Mouse (Mus musculus) layer of hippocampus, postnatal 10 days (tissue): ENCODE data around the gene Slpi. TPM values are rescaled to one million over a fixed set of nuclear protein-coding genes. Genes with fewer than 3 reads are reported as not detected.
A peak's percentile ranks its signal among the peaks of the same experiment; 100 is the strongest.

Experiments used
- DNase-seq, 2 experiments: peaks; one replicate each; pipeline ENCODE4 v3.0.0; 2021; ENCODE audit warnings: low spot score in 2 of 2
- long read RNA-seq: library from polyadenylated mRNA; stranded (forward); transcript quantifications from one replicate; pipeline ENCODE4 v2.0.0, GENCODE M21; 2023
- total RNA-seq, 2 experiments: library from RNA; stranded (reverse); gene quantifications; 2 replicates each; pipeline ENCODE4 v1.2.3; 2021

The Slpi gene
- total RNA-seq: 1 to 10 TPM; 1.0 to 1.4 TPM
- long read RNA-seq: 0 reads

GRCm38 (mm10) chr2:164389020-164389419 lies at the start of gene Slpi:
TSS of gene Slpi (minus strand) at chr2:164389095.
- DNase-seq: peak; percentile 53 to 65

GRCm38 (mm10) chr2:164438257-164438656 lies 49.4 kb upstream of the Slpi start:
- DNase-seq: no peak

- DNase-seq: no peak
Observed at GRCm38 (mm10) chr2:164437710-164438109, 48.8 kb upstream of the Slpi start.

- no peak for DNase-seq
Observed at GRCm38 (mm10) chr2:164436961-164437360, 48.1 kb upstream of the Slpi start.

GRCm38 (mm10) chr2:164436215-164436913 lies 47.5 kb upstream of the Slpi start:
- peak; percentile 53 to 65 for DNase-seq

GRCm38 (mm10) chr2:164435216-164436090 lies 46.6 kb upstream of the Slpi start:
- DNase-seq: no peak

- no peak for DNase-seq
Observed at GRCm38 (mm10) chr2:164434681-164435080, 45.8 kb upstream of the Slpi start.

GRCm38 (mm10) chr2:164433278-164433895 lies 44.5 kb upstream of the Slpi start:
- DNase-seq: no peak

GRCm38 (mm10) chr2:164432541-164433191 lies 43.8 kb upstream of the Slpi start:
- DNase-seq: no peak

- DNase-seq: no peak
Observed at GRCm38 (mm10) chr2:164431676-164432465, 43.0 kb upstream of the Slpi start.

- DNase-seq: no peak
Observed at GRCm38 (mm10) chr2:164430697-164431096, 41.8 kb upstream of the Slpi start.

- no peak for DNase-seq
Observed at GRCm38 (mm10) chr2:164429881-164430615, 41.2 kb upstream of the Slpi start.

GRCm38 (mm10) chr2:164428451-164428850 lies 39.6 kb upstream of the Slpi start:
- DNase-seq: no peak

GRCm38 (mm10) chr2:164426952-164427351 lies 38.1 kb upstream of the Slpi start:
- no peak for DNase-seq

- DNase-seq: no peak
Observed at GRCm38 (mm10) chr2:164426121-164426520, 37.2 kb upstream of the Slpi start.

GRCm38 (mm10) chr2:164425401-164425800 lies 36.5 kb upstream of the Slpi start:
- no peak for DNase-seq

- DNase-seq: no peak
Observed at GRCm38 (mm10) chr2:164424406-164424805, 35.5 kb upstream of the Slpi start.

- no peak for DNase-seq
Observed at GRCm38 (mm10) chr2:164423464-164423863, 34.6 kb upstream of the Slpi start.

GRCm38 (mm10) chr2:164422675-164423393 lies 33.9 kb upstream of the Slpi start:
- DNase-seq: no peak
